Comparison of ENCODE assay signal across 21 mouse cellular contexts in genomic region chr2:104059786-104060185, GRCm38 (mm10). TPM values are rescaled to one million over a fixed set of nuclear protein-coding genes. Genes with fewer than 3 reads are reported as not detected.
A peak's percentile ranks its signal among the peaks of the same experiment; 100 is the strongest.
DNase-seq lines count a peak whose midpoint lies in the region; ATAC-seq lines count a peak whose summit lies in the region.
"Had no signal": no experiment of that assay in that cellular context is flagged by ENCODE, and none has a peak within 500 bp of the region (broad histone marks: within the 10 kb centered on the region; RNA-seq: fewer than 3 reads in every experiment).

No protein-coding gene starts in this region.

- intact Hi-C loops in left cerebral cortex, postnatal 10 days (cut with DNase I): loop anchor here (10.0 kb wide), 1 partner anchor 375 kb away; no protein-coding TSS in a partner anchor

- DNase-seq in frontal cortex, postnatal 10 days (ENCODE audit: low spot score in 2 of 2): no peak
- DNase-seq in left cerebral cortex, adult 18-20 months (ENCODE audit: low spot score in 2 of 2): peak; percentile 25 to 35
- no peak for DNase-seq in left cerebral cortex, postnatal 10 days (ENCODE audit: extremely low spot score in 1 of 2, low spot score in 2 of 2)
- peak; percentile 75 for DNase-seq in right cerebral cortex, adult 18-20 months
- DNase-seq in right cerebral cortex, postnatal 25 days: no peak
- DNase-seq: adrenal gland, postnatal 10 days; B cell, adult 2 months; cerebellum, adult 2 months; cerebellum, postnatal 10 days; gastrocnemius, adult 2 months; gastrocnemius, postnatal 25 days; heart, postnatal 4 days had no signal

- ATAC-seq in frontal cortex, adult (ENCODE audit: low TSS enrichment): peak; percentile 55
- ATAC-seq in cerebellum, adult (ENCODE audit: insufficient number of reproducible peaks, low FRiP score, low TSS enrichment): no peak
- ATAC-seq: CD4-positive, CD25-positive, alpha-beta regulatory T cell, adult 4 months; forebrain, embryonic 14.5 days; hindbrain, embryonic 16.5 days; inflammation-experienced regulatory T-cells, adult 6 months had no signal

RNA-seq across cellular contexts. Expression of gene Gm10912, which starts 5.8 kb away (rescaled TPM):
- under 1 TPM; 0.21 to 0.44 TPM for total RNA-seq in left cerebral cortex, adult 18-20 months (2021)
- total RNA-seq in left cerebral cortex, postnatal 10 days (2021): under 1 TPM in 1 of 2 experiments, not detected in 1; 0.49 TPM

RNA-seq across cellular contexts. Expression of gene Gm10799, which starts 8.6 kb away (rescaled TPM):
- total RNA-seq in left cerebral cortex, adult 18-20 months (2021): not detected
- total RNA-seq in left cerebral cortex, postnatal 10 days (2021): not detected
- total RNA-seq: adrenal gland, postnatal 10 days; adrenal gland, postnatal 4 days; gastrocnemius, adult 2 months; gastrocnemius, postnatal 25 days; granulocyte monocyte progenitor cell, adult 5-6 weeks; heart, postnatal 4 days; MEL had no signal

RNA-seq across cellular contexts. Expression of gene Cd59b, which starts 9.9 kb away (rescaled TPM):
- 1 to 10 TPM in 1 of 2 experiments, under 1 TPM in 1; 0.91 to 2.2 TPM for total RNA-seq in left cerebral cortex, adult 18-20 months (2021)
- total RNA-seq in left cerebral cortex, postnatal 10 days (2021): 1 to 10 TPM in 1 of 2 experiments, not detected in 1; 1.3 TPM
- total RNA-seq: granulocyte monocyte progenitor cell, adult 5-6 weeks; MEL had no signal

RNA-seq across cellular contexts. Expression of gene 4931422A03Rik, which starts 31.6 kb away (rescaled TPM):
- not detected for total RNA-seq in left cerebral cortex, adult 18-20 months (2021)
- total RNA-seq in left cerebral cortex, postnatal 10 days (2021): not detected
- total RNA-seq: adrenal gland, postnatal 10 days; gastrocnemius, adult 2 months; gastrocnemius, postnatal 25 days; heart, postnatal 4 days had no signal

RNA-seq across cellular contexts. Expression of gene Fbxo3, which starts 32.3 kb away (rescaled TPM):
- total RNA-seq in left cerebral cortex, adult 18-20 months (2021): 10 to 100 TPM; 58.5 to 59.6 TPM
- total RNA-seq in left cerebral cortex, postnatal 10 days (2021): 10 to 100 TPM; 53.6 to 53.8 TPM

Comparison
In these comparisons a context has a peak if more than half of its experiments do, and no peak if none do; other contexts are left out.
1. DNase-seq: peak in left cerebral cortex, adult 18-20 months (2 of 2) and right cerebral cortex, adult 18-20 months (single experiment); none in frontal cortex, postnatal 10 days (0 of 2), left cerebral cortex, postnatal 10 days (0 of 2) and right cerebral cortex, postnatal 25 days (single experiment).